Mouse (Mus musculus) ovary, adult 18-20 months (tissue): Measurements from ENCODE around the gene Cck.
"Not testable (repeated sequence)": the region's sequence is repeated elsewhere in the genome, so short reads cannot be mapped to it uniquely, and the experiment has no call there.

Source experiments
- DNase-seq: peaks from one replicate; pipeline ENCODE4 v3.0.0; 2022; ENCODE audit warnings: low spot score, mixed read lengths

Gene Cck

GRCm38 (mm10) chr9:121459950-121460349 is 35.5 kb downstream of the Cck start:
- DNase-seq, result no peak

- DNase-seq, result no peak
These were observed 37.0 kb downstream of the Cck start for GRCm38 (mm10) chr9:121458466-121458865.

- DNase-seq, result no peak
These were observed 38.6 kb downstream of the Cck start for GRCm38 (mm10) chr9:121456739-121457515.

GRCm38 (mm10) chr9:121454891-121455290 is 40.6 kb downstream of the Cck start:
- no peak for DNase-seq

- DNase-seq, result not testable (repeated sequence)
These were observed 43.1 kb downstream of the Cck start for GRCm38 (mm10) chr9:121452342-121452942.

- no peak for DNase-seq
These were observed 49.1 kb downstream of the Cck start for GRCm38 (mm10) chr9:121446431-121446831.

GRCm38 (mm10) chr9:121445364-121445763 is 50.1 kb downstream of the Cck start:
- no peak for DNase-seq

- DNase-seq, result no peak
These were observed 51.2 kb downstream of the Cck start for GRCm38 (mm10) chr9:121444367-121444707.

- DNase-seq, result no peak
These were observed 51.7 kb downstream of the Cck start for GRCm38 (mm10) chr9:121443696-121444366.

- no peak for DNase-seq
These were observed 53.3 kb downstream of the Cck start for GRCm38 (mm10) chr9:121442145-121442544.
